Mouse (Mus musculus) embryonic fibroblast, embryonic 13.5 days (primary cell): ENCODE measurements around the gene 4930415O20Rik. TPM values are rescaled to one million over a fixed set of nuclear protein-coding genes. Genes with fewer than 3 reads are reported as not detected.

ENCODE experiments used
- H3K27ac ChIP-seq: 2 replicates; pipeline ENCODE4 v1.5.1; 2012; ENCODE audit warnings: low read length, control low read depth, inconsistent platforms; ENCODE audit not compliant: insufficient read depth
- H3K4me1 ChIP-seq: 2 replicates; pipeline ENCODE4 v1.6.1; 2011; ENCODE audit warnings: low read length; ENCODE audit not compliant: control insufficient read depth, insufficient read depth
- H3K4me3 ChIP-seq: 2 replicates; pipeline ENCODE4 v1.5.1; 2011; ENCODE audit warnings: mild to moderate bottlenecking, control low read depth, low read length; ENCODE audit not compliant: insufficient read depth
- CTCF ChIP-seq: IDR thresholded peaks from 2 replicates; pipeline ENCODE4 v1.5.1; 2011; ENCODE audit warnings: mild to moderate bottlenecking, control low read depth, low read length, moderate library complexity, borderline replicate concordance; ENCODE audit not compliant: insufficient read depth
- POLR2A ChIP-seq: IDR thresholded peaks from 2 replicates; pipeline ENCODE4 v1.6.1; 2011; ENCODE audit warnings: low read depth, mild to moderate bottlenecking, control low read depth, low read length, moderate library complexity
- polyA plus RNA-seq: library from polyadenylated mRNA; stranded (reverse); fragments of >200 nt; gene quantifications from 2 replicates; pipeline ENCODE4 v1.2.4, GENCODE M21; 2011; ENCODE audit warnings: low read depth; ENCODE audit not compliant: missing spikeins, insufficient read length

Gene 4930415O20Rik
- polyA plus RNA-seq, 1 experiment, result not detected

DNA sequence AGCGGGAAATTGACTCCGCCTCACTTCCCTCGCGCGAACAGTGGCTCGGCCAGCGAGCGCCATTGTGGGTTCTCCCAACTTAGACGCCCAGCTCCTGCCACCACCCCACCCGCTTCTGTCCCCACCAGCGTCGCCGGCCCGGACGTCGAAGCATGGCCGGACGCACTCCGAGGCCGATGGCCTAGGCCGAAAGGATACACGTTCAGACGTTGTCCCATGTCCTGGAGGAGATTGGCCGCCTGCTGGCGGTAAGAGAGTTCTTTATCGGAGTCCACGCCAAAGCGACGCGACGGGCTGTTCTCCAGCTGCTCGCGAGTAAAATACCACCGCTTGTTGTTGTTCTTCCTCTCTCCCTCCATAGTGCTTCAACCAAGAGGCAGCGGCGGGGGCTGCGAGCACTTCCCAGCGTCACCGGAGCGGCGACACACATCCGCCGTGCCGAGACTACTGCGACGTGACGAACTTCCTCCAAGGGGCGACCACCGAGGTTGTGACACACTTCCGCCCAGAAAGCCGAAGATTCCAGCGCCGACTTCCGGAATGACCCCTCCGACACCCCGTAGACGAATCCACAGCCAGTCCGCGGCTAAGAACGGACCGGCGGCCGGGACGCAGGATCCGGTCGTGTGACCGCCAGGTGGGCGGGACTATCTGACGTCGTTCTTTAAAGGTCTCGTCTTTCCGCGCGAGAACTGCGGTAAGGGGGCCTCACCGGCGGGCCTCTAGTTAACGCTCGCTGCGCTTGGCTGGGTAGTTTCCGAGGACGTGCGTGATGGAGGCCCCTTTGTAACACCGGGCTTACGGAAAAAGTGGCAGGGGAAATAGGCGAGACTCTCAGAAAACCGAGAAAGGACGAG is 3.3 kb upstream of the 4930415O20Rik start:
- peak overlapping the region; percentile 83 for H3K27ac ChIP-seq
- TF ChIP-seq POLR2A (peak; percentile 97), CTCF (no peak)
- peaks cover 3% of the 10 kb centered on the region; the same call in 1 of the 2 replicates for H3K4me1 ChIP-seq
- peak overlapping the region; percentile 88 for H3K4me3 ChIP-seq

DNA sequence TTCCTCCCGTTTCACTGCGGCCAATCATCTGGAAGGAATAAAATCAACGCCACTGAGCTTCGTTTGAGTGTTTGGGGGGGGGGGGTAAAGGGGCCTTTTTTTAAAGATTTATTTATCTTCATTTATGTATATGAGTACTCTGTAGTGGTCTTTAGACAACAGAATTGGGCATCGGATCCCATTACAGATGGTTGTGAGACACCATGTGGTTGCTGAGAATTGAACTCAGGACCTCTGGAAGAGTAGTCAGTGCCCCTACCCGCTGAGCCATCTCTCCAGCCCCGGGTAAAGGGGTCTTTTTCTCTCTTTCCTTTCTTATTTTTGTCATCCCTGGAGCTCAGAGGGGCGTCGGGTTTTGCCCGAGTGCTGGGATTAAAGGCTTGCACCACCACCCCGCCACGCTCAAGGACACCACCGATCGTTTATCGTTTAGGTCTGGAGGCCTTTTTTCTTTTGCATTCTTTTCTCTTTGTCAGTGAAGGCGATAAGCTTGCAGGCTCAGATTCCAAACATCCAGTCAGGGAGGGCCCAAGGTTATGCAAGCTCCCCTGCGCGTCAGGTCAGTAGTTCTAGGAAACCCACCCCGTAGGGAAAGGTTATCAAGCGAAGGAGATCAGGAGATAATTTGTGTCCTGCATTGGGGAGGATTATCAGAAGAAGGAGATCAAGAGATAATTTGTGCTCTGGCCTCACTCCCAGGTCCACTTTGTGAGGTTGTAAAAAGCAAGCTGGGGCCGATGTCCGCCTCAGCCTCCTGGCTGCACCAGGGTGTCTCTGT is 2.4 kb upstream of the 4930415O20Rik start:
- TF ChIP-seq POLR2A (peak; percentile 13; the same call in 1 of the 2 replicates), CTCF (no peak)
- H3K4me1 ChIP-seq, result peaks cover 3% of the 10 kb centered on the region; the same call in 1 of the 2 replicates
- H3K27ac ChIP-seq, result peak overlapping the region; percentile 83

DNA sequence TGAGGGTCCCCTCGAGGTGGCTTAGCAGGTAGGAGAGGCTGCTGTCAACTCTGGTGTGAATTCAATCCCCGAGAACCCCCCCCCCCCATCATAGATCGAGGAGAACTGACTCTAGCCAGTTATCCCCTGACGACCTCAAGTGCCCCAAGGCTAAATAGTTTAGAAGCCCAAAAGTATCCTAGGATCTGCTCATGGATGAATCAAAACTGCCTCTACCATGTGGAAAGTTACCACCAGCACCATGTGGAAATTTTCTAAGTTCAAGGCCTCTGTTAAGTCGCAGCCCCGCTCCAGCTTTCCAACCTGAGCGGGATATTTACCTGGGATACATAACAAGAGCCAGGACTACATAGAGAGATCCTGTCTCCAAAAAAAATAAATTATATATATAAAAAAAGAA is 1.6 kb upstream of the 4930415O20Rik start:
- H3K27ac ChIP-seq, result no peak overlapping the region
- H3K4me1 ChIP-seq, result peaks cover 3% of the 10 kb centered on the region; the same call in 1 of the 2 replicates
- H3K4me3 ChIP-seq, result peak overlapping the region; percentile 88
- TF ChIP-seq POLR2A, result no peak
- TF ChIP-seq CTCF, result no peak

More for the DNA sequence above, 2.4 kb upstream of the 4930415O20Rik start:
- H3K4me3 ChIP-seq, result peak overlapping the region; percentile 88

DNA sequence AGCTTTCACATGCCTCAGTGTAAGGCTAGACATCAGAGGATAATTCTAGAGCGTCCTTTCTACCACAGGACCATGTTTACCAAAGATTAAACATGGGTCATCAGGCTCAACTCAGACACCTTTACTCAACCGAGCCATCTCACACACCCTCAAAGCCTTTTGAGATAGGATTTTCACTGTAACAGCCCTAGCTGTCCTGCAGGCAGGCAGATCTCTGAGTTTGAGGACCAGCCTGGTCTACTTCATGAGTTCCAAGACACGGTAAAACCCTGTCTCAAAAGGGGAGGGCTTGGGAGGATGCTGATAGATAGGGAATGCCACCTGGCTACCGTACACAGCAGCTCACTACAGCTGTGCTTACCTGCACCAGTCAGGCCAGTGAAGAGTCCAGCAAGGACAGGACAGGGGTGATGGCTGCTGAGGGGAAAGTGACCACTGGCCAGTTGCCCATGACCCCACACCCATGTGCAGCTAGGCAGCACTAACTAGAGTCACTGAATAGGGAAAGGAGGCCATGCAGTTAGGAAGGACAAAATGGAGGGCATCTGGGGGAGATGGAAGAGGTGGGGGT is 924 bp upstream of the 4930415O20Rik start:
- peaks cover 3% of the 10 kb centered on the region; the same call in 1 of the 2 replicates for H3K4me1 ChIP-seq
- H3K4me3 ChIP-seq, result no peak overlapping the region
- no peak overlapping the region for H3K27ac ChIP-seq
- TF ChIP-seq CTCF (no peak), POLR2A (peak; percentile 43)

DNA sequence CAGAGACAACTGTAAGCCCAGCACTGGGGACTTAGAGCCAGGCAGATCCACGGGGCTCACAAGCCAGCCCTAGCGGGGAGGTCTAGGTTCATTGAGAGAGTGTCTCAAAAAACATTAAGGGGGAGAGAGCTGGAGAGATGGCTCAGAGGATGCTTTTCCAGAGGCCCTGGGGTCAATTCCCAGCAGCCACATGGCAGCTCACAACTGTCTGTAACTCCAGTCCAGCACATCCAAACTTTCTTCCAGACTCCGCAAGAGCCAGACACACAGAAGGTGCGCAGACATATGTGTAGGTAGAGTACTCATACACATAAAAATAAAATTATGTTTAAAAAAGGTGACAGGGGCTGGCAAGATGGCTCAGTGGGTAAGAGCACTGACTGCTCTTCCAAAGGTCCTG is 2.5 kb downstream of the 4930415O20Rik start:
- no peaks in the 10 kb centered on the region; the same call in 1 of the 2 replicates for H3K4me1 ChIP-seq
- H3K27ac ChIP-seq, result no peak overlapping the region
- H3K4me3 ChIP-seq, result no peak overlapping the region
- TF ChIP-seq POLR2A, result no peak

DNA sequence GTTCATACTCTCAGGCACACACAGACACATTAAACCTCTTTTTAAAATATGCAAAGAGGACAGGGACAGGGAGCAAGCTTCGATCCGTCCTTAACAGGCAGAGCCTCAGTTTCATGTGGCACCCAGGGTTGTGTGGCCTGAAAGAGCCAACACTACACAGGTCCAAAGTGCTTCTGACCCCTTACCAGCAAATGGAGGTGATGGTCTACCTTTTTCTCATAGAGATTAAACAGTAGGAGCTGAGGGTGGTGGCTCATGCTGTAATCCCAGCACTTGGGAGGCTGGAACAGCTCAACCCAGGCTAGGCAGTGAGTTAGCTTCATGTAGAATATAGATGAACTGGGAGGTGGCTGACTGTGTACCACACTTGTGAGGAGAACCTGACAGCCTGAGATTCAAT is 8.5 kb downstream of the 4930415O20Rik start:
- Histone ChIP-seq H3K4me1 (no peaks in the 10 kb centered on the region), H3K4me3 (no peak overlapping the region), H3K27ac (no peak overlapping the region)
- TF ChIP-seq CTCF (no peak), POLR2A (no peak)

DNA sequence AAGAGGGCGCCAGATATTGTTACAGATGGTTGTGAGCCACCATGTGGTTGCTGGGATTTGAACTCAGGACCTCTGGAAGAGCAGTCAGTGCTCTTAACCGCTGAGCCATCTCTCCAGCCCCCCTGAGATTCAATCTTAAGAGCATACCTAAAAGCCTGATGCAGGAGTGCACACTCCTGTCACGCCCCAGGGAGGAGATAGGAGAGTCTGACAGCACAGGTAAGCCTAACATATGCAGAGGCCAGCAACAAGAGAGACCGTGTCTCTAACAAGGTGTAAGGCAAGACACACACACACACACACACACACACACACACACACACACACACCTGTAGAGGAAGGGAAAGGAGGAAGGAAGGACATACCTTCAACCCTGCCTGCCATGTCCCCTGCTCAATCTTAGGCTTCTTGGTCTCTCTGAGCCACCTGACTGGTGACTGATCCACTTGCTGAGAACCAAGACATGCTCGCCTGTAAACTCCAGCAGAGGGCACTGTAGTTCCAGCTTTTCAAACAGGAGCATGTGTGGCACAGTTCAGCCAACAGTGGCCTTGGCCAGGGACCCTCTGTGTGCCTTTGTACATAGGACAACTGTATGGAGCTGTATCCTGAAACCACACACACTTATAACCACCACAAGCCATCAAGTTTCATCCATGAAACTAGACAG is 9.1 kb downstream of the 4930415O20Rik start:
- TF ChIP-seq CTCF, result peak; percentile 70; the same call in 1 of the 2 replicates
- TF ChIP-seq POLR2A, result no peak
- Histone ChIP-seq H3K27ac (no peak overlapping the region), H3K4me1 (no peaks in the 10 kb centered on the region), H3K4me3 (no peak overlapping the region)

DNA sequence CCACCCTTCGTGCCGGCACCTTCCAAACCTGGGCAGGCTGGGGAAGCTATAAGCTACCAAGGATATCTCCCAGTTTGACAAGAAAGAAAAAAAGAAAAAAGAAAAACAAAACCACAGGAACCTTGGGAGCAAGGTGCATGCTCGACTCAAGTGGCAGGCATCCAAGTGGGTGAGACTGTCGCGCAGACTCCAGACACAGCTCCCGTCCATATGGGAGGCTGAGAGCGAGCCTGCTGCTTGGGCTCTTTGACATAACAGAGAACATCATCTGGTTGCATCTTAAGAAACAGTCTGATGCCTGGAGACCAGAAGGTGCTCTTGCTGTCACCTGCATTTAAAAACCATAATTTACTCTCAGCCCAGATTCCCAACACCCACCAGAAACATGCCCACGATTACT is 11.6 kb downstream of the 4930415O20Rik start:
- no peak for TF ChIP-seq CTCF
- TF ChIP-seq POLR2A, result no peak

DNA sequence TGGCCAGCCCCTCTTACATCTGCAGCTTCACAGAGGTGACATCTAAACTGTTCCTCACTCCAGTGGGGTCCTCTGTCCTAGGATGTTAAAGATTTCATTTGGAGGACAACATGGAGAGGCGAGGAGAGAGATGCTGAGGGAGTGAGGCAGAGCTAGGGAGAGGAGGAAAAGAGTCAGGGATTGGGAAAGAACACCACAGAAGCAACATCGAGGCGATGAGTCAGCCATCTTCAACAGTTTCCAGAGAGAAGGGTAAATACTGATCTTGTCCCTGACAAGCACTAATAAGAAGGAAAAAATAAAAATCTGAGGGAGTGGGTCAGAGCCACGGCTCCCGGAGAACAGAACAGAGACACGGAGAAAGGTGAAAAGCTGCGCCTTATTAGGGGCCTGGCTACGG is 12.2 kb downstream of the 4930415O20Rik start:
- H3K27ac ChIP-seq, result no peak overlapping the region
- TF ChIP-seq CTCF (no peak), POLR2A (no peak)
- no peak overlapping the region for H3K4me3 ChIP-seq
- H3K4me1 ChIP-seq, result no peaks in the 10 kb centered on the region

More for the DNA sequence above, 11.6 kb downstream of the 4930415O20Rik start:
- no peak overlapping the region for H3K4me3 ChIP-seq
- H3K27ac ChIP-seq, result no peak overlapping the region
- no peaks in the 10 kb centered on the region for H3K4me1 ChIP-seq
